Mouse (Mus musculus): ENCODE measurements around the gene Epop.

Epop gene

GRCm38 (mm10) chr11:97628568-97629518 is 659 bp downstream of the Epop start:
- peak; percentile 45 for DNase-seq (ENCODE audit: low spot score)

- no peak for DNase-seq (ENCODE audit: low spot score)
Measured at GRCm38 (mm10) chr11:97628303-97628567, 1.3 kb downstream of the Epop start.

- DNase-seq (ENCODE audit: low spot score) = peak; percentile 17
Measured at GRCm38 (mm10) chr11:97627556-97628302, 1.8 kb downstream of the Epop start.

DNA sequence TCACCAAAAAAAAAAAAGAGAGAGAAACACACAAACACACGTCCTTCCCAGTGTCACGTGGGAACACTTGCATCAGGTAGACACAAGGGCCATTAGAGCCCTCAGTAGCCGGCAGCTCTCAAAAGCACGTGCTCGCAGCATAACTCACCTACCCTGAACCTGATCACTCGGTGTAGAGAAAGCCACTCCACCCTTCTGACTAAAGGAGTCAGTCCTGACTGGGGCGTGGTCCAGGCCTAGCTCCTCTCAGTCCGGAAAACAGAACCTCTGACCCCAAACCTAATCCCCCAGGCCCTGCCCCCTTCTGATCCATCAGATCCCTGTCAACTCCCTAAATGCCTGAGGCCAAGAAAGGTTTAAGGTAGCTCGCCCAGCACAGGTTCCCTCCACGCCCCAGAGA is 2.7 kb downstream of the Epop start:
- no peak for DNase-seq (ENCODE audit: low spot score)

- no peak for DNase-seq (ENCODE audit: low spot score)
Measured at GRCm38 (mm10) chr11:97626431-97626830, 3.1 kb downstream of the Epop start.

GRCm38 (mm10) chr11:97625551-97625950 is 4.0 kb downstream of the Epop start:
- no peak for DNase-seq (ENCODE audit: low spot score)

- DNase-seq (ENCODE audit: low spot score) = no peak
Measured at GRCm38 (mm10) chr11:97623166-97623565, 6.3 kb downstream of the Epop start.

DNA sequence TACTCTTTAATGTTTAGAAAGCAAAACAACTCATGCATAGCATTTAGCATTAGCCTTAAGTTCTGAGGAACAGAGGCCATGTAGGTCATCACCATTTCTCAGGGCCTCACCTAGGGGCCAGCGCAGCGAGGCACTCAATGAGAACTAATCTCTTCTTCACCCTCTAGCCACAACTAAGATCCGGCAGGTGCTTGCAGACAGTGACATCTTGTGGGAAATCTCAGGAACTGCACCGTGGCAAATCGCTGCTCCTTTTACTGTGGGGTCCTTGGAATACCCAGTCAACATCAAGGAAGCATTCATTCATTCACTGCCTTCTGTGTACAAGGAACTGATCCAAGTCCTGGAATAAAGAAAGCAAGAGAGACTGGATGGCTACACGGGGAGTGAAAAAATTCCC is 7.1 kb downstream of the Epop start:
- peak; percentile 92 for DNase-seq (ENCODE audit: low spot score)

GRCm38 (mm10) chr11:97619391-97619795 is 10.1 kb downstream of the Epop start:
- peak; percentile 65 for DNase-seq (ENCODE audit: low spot score)

- no peak for DNase-seq (ENCODE audit: low spot score)
Measured at GRCm38 (mm10) chr11:97618368-97618767, 11.1 kb downstream of the Epop start.

DNA sequence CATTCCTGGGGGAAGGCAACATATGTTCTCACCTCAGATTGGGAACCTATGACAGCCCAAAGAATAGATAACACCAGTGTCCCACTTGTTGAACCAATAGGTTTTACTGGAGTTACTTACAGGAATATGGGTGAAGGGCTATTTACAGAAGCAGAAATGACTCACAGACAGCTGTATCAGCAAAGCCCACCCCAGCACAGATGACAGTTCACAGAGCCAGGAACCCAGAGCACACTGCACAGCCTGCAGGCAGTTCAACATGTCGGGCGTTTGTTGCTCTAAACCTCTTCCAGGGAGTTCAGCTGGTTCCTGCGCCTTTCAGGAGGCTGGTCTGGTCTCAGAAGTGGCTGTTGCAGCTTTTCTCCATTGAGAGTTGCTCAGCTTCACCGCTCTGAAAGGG is 14.2 kb downstream of the Epop start:
- no peak for DNase-seq (ENCODE audit: low spot score)

DNA sequence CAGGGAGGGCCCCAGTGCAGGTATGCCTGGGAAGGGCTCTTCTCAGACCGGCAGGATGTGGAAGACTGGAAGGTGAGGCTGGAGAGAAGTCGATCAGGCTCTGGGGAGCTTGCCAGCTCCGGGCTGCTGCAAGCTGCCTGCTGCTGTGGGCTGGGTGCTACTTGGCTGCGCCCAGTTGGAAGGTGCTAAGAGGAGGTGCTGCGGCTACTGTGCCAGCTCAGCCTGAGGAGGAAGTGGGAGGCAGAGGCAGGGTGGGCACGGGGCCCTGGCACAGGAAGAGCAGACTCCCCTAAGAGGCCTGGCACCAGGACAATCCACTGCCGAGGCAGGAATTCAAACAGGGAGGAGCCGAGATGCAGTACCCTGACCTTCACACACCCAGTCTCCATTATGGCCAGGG is 18.4 kb downstream of the Epop start:
- DNase-seq (ENCODE audit: low spot score) = no peak

DNA sequence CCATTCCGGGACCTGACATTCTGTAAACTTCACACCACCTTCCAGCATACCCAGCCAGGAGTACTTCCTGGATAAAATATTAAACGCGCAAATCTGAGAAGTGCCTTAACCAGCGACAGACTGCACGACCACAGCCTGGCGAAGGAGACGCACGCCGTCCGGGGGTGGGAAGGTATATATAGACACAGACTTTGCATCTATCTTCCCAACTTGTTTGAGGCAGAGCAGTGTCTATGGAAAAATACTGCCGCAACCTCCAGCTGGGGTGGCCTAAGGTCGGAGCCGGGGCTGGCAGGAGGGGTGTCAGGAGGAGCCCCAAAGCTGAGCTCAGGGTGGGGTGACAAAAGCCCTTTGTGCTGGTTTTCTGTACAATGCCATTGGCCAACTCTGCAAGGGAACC is 19.8 kb downstream of the Epop start:
- no peak for DNase-seq (ENCODE audit: low spot score)

DNA sequence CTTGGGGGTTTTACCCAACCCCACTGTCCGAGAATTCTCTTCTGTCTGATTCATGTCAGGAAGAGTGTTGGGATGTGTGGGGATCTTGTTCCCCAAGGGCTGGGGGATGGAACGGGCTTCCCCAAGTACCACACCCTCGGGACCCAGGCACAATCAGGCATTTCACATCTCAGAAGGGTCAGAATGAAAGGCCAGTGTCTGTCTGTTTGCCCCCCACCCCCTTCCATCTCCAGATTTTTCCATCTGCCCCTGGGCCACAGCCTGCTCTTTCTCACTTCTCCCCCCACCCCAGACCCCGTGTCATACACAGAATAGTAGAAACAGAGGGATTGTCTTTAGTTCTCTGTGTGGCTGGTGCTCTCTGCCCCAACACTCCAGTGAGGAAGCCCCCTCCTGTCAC is 20.6 kb downstream of the Epop start:
- no peak for DNase-seq (ENCODE audit: low spot score)

DNA sequence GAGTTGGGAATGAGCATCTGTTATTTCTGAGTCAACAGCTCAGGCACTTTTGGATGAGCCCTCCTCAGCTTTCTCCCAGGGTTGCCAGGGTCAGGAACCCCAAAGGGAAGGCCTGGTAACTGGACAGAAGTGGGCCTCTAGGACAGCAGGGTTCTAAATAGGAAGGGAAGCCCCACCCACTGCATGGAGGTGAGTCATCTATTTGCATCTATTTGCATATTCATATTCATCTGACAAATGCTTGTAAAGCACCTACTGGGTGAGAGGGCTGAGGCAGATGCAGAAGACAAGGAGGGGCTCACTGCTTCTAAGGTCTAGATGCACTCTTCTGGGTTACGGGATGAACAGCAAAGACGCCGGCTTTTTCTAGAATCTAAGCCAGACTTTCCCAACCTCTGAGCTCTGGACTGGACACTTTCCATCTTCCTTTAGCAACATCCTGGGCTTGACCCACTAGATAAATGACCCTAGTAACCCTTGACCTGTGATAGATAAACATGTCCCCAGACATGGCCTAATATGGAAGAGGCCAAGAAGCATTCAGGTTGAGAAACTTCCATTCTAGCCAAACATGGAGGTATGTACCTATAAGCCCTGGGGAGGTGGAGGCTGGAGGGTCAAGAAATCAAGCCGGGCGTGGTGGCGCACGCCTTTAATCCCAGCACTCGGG is 22.3 kb downstream of the Epop start:
- no peak for DNase-seq (ENCODE audit: low spot score)

DNA sequence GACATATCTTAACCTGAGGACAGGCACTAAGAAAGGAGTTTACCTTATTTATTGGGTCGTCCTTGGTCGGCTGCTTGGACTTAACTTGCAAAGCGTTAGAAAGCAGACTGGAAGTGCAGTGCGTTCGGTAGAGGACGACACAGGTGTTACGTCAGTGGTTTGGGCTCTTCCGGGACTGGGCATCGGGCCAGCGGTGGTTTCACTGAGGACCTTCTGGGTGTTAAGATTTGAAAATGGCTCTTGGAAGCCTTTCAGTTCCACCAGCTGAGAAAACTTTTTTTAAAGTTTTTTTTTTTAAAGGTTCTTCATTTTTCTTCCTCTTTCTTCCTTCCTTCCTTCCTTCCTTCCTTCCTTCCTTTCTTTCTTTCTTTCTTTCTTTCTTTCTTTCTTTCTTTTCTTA is 25.6 kb downstream of the Epop start:
- no peak for DNase-seq (ENCODE audit: low spot score)

DNA sequence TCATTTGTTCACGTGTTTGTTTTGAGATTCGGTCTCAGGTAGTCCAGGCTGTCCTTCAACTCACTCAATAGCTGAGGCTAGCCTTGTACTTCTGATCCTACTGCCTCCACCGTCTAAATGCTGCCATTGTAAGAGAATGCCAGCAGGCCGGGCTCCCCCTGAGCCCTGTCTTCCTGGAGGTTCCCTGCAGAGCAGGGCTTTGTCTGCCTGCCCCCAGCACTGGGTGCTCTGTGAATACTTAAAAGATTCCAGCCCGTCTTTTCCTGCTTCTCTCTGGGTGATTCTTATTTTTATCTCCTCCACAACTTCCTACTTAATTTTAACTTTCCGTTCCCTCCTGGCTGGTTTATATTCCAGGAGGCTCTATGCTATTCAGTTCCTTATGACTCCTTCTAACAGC is 27.3 kb downstream of the Epop start:
- no peak for DNase-seq (ENCODE audit: low spot score)

DNA sequence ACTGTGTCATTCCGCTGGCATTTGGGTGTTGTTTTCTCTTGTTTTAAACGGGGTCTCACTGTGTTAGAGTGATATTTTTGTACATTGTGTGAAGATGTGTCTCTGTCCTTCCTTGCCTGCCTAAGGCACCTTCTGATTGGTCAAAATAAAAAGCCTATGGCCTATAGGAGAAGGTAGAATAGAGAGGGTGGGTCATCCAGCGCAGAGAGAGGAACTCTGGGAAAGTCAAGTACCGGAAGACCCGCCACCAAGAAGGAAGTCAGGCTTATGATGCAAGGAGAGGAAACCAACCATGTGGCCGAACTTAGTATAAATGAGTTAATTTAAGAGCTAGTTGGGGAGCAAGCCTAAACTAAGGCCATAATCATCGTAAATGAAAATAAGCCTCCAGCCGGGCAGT is 30.4 kb downstream of the Epop start:
- DNase-seq (ENCODE audit: low spot score) = no peak

- DNase-seq (ENCODE audit: low spot score) = no peak
Measured at GRCm38 (mm10) chr11:97597945-97598691, 31.4 kb downstream of the Epop start.

- no peak for DNase-seq (ENCODE audit: low spot score)
Measured at GRCm38 (mm10) chr11:97594136-97594535, 35.4 kb downstream of the Epop start.

- DNase-seq (ENCODE audit: low spot score) = peak; percentile 8
Measured at GRCm38 (mm10) chr11:97591910-97592309, 37.6 kb downstream of the Epop start.
